Mouse (Mus musculus): ENCODE results near the gene Olfr65. TPM values are rescaled to one million over a fixed set of nuclear protein-coding genes. Genes with fewer than 3 reads are reported as not detected.

Gene Olfr65
- polyA plus RNA-seq, 1 experiment from 2014 or later, result 0.13 TPM

GRCm38 (mm10) chr7:103944137-103944536 is 40.9 kb downstream of the Olfr65 start, which contains the start of gene Olfr633:
Gene Olfr633 (plus strand): TSS chr7:103944437.
- no peak within 1 kb of the TSS for H3K4me3 ChIP-seq (ENCODE audit: low read depth, low read length)
- H3K4me2 ChIP-seq (ENCODE audit: low read depth, low read length), result no peak within 1 kb of the TSS
- no peaks in the 10 kb centered on the region for H3K36me3 ChIP-seq (ENCODE audit: control insufficient read depth, insufficient read depth, low read length)
- H3K4me1 ChIP-seq (ENCODE audit: control insufficient read depth, insufficient read depth, low read length), result no peaks in the 10 kb centered on the region
- ATAC-seq (ENCODE audit: low read depth) (no peak), DNase-seq (ENCODE audit: low spot score) (no peak)
- H3K9ac ChIP-seq (ENCODE audit: low read depth, low read length), result no peak within 1 kb of the TSS
- no peaks in the 10 kb centered on the region for H3K9me3 ChIP-seq (ENCODE audit: control insufficient read depth, low read length)
- no peaks in the 10 kb centered on the region for H3K27me3 ChIP-seq (replicated peaks; ENCODE audit: control insufficient read depth, insufficient read depth, low read length)
- H3K27ac ChIP-seq (replicated peaks; ENCODE audit: low read depth, low read length), result no peak within 1 kb of the TSS

Other genes starting within 250 kb of the Olfr65 start
- gene Olfr623, start 239.8 kb upstream of the Olfr65 start, polyA plus RNA-seq (2014; fragmentation: Nextera tagmentation; extraction: Ambion mirVana), result not detected in 2 replicates
- 0.04 and 0.06 TPM in 2 replicates for gene Olfr624, start 232.3 kb upstream of the Olfr65 start, polyA plus RNA-seq (2014; fragmentation: Nextera tagmentation; extraction: Ambion mirVana)
- not detected in 2 replicates for gene Olfr625-ps1, start 220.8 kb upstream of the Olfr65 start, polyA plus RNA-seq (2014; fragmentation: Nextera tagmentation; extraction: Ambion mirVana)
- not detected in 2 replicates for gene Olfr243, start 188.8 kb upstream of the Olfr65 start, polyA plus RNA-seq (2014; fragmentation: Nextera tagmentation; extraction: Ambion mirVana)
- 0.14 TPM in 1 of 2 replicates, not detected in the other for gene Olfr628, start 173.1 kb upstream of the Olfr65 start, polyA plus RNA-seq (2014; fragmentation: Nextera tagmentation; extraction: Ambion mirVana)
- gene Olfr629, start 158.5 kb upstream of the Olfr65 start, polyA plus RNA-seq (2014; fragmentation: Nextera tagmentation; extraction: Ambion mirVana), result not detected in 2 replicates
- gene Olfr630, start 146.2 kb upstream of the Olfr65 start, polyA plus RNA-seq (2014; fragmentation: Nextera tagmentation; extraction: Ambion mirVana), result 0.07 TPM in 1 of 2 replicates, not detected in the other
- 0.12 and 0.26 TPM in 2 replicates for gene Olfr69, start 131.9 kb upstream of the Olfr65 start, polyA plus RNA-seq (2014; fragmentation: Nextera tagmentation; extraction: Ambion mirVana)
- gene Olfr68, start 123.8 kb upstream of the Olfr65 start, polyA plus RNA-seq (2014; fragmentation: Nextera tagmentation; extraction: Ambion mirVana), result not detected in 2 replicates
- gene Olfr67, start 111.7 kb upstream of the Olfr65 start, polyA plus RNA-seq (2014; fragmentation: Nextera tagmentation; extraction: Ambion mirVana), result not detected in 2 replicates
- gene Hbb-bt, start 89.5 kb upstream of the Olfr65 start, polyA plus RNA-seq (2014; fragmentation: Nextera tagmentation; extraction: Ambion mirVana), result 4,240 and 4,969 TPM in 2 replicates
- 10,123 and 13,531 TPM in 2 replicates for gene Hbb-bs, start 75.4 kb upstream of the Olfr65 start, polyA plus RNA-seq (2014; fragmentation: Nextera tagmentation; extraction: Ambion mirVana)
- gene Hbb-bh2, start 63.0 kb upstream of the Olfr65 start, polyA plus RNA-seq (2014; fragmentation: Nextera tagmentation; extraction: Ambion mirVana), result not detected in 2 replicates
- gene Hbb-bh1, start 60.3 kb upstream of the Olfr65 start, polyA plus RNA-seq (2014; fragmentation: Nextera tagmentation; extraction: Ambion mirVana), result 3.6 and 8.0 TPM in 2 replicates
- 391 and 1,497 TPM in 2 replicates for gene Hbb-y, start 50.3 kb upstream of the Olfr65 start, polyA plus RNA-seq (2014; fragmentation: Nextera tagmentation; extraction: Ambion mirVana)
- not detected in 2 replicates for gene Olfr66, start 17.2 kb upstream of the Olfr65 start, polyA plus RNA-seq (2014; fragmentation: Nextera tagmentation; extraction: Ambion mirVana)
- not detected in 2 replicates for gene Olfr64, start 9.0 kb upstream of the Olfr65 start, polyA plus RNA-seq (2014; fragmentation: Nextera tagmentation; extraction: Ambion mirVana)
- not detected in 2 replicates for gene Olfr631, start 25.3 kb downstream of the Olfr65 start, polyA plus RNA-seq (2014; fragmentation: Nextera tagmentation; extraction: Ambion mirVana)
- not detected in 2 replicates for gene Olfr632, start 30.9 kb downstream of the Olfr65 start, polyA plus RNA-seq (2014; fragmentation: Nextera tagmentation; extraction: Ambion mirVana)
- gene Olfr633, start 41.0 kb downstream of the Olfr65 start, polyA plus RNA-seq (2014; fragmentation: Nextera tagmentation; extraction: Ambion mirVana), result not detected in 2 replicates
- gene Olfr635, start 67.7 kb downstream of the Olfr65 start, polyA plus RNA-seq (2014; fragmentation: Nextera tagmentation; extraction: Ambion mirVana), result not detected in 2 replicates
- not detected in 2 replicates for gene Olfr638, start 95.3 kb downstream of the Olfr65 start, polyA plus RNA-seq (2014; fragmentation: Nextera tagmentation; extraction: Ambion mirVana)
- not detected in 2 replicates for gene Olfr639, start 113.8 kb downstream of the Olfr65 start, polyA plus RNA-seq (2014; fragmentation: Nextera tagmentation; extraction: Ambion mirVana)
- 0.13 and 0.14 TPM in 2 replicates for gene Olfr640, start 122.1 kb downstream of the Olfr65 start, polyA plus RNA-seq (2014; fragmentation: Nextera tagmentation; extraction: Ambion mirVana)
- gene Olfr641, start 132.0 kb downstream of the Olfr65 start, polyA plus RNA-seq (2014; fragmentation: Nextera tagmentation; extraction: Ambion mirVana), result 0.10 TPM in 1 of 2 replicates, not detected in the other
- gene Olfr642, start 149.2 kb downstream of the Olfr65 start, polyA plus RNA-seq (2014; fragmentation: Nextera tagmentation; extraction: Ambion mirVana), result not detected in 2 replicates
- not detected in 2 replicates for gene 4930516K23Rik, start 158.0 kb downstream of the Olfr65 start, polyA plus RNA-seq (2014; fragmentation: Nextera tagmentation; extraction: Ambion mirVana)
- gene Olfr644, start 168.4 kb downstream of the Olfr65 start, polyA plus RNA-seq (2014; fragmentation: Nextera tagmentation; extraction: Ambion mirVana), result 0.21 and 0.38 TPM in 2 replicates
- not detected in 2 replicates for gene Olfr645, start 182.0 kb downstream of the Olfr65 start, polyA plus RNA-seq (2014; fragmentation: Nextera tagmentation; extraction: Ambion mirVana)
- gene Olfr646, start 201.4 kb downstream of the Olfr65 start, polyA plus RNA-seq (2014; fragmentation: Nextera tagmentation; extraction: Ambion mirVana), result not detected in 2 replicates
- not detected in 2 replicates for gene Ubqln5, start 226.3 kb downstream of the Olfr65 start, polyA plus RNA-seq (2014; fragmentation: Nextera tagmentation; extraction: Ambion mirVana)
- gene Olfr643, start 233.9 kb downstream of the Olfr65 start, polyA plus RNA-seq (2014; fragmentation: Nextera tagmentation; extraction: Ambion mirVana), result not detected in 2 replicates
- 0.21 and 0.25 TPM in 2 replicates for gene Ubqln3, start 239.8 kb downstream of the Olfr65 start, polyA plus RNA-seq (2014; fragmentation: Nextera tagmentation; extraction: Ambion mirVana)
- gene Ubqlnl, start 247.1 kb downstream of the Olfr65 start, polyA plus RNA-seq (2014; fragmentation: Nextera tagmentation; extraction: Ambion mirVana), result 0.17 and 0.45 TPM in 2 replicates

All from embryonic facial prominence, embryonic 14.5 days (tissue).